Mouse (Mus musculus): ENCODE measurements around the gene Frat1. TPM values are rescaled to one million over a fixed set of nuclear protein-coding genes. Genes with fewer than 3 reads are reported as not detected.
A peak's percentile ranks its signal among the peaks of the same experiment; 100 is the strongest.

The Frat1 gene
- total and polyA plus RNA-seq, 3 experiments, result 1.3 to 3.9 (median 2.5) TPM

DNA sequence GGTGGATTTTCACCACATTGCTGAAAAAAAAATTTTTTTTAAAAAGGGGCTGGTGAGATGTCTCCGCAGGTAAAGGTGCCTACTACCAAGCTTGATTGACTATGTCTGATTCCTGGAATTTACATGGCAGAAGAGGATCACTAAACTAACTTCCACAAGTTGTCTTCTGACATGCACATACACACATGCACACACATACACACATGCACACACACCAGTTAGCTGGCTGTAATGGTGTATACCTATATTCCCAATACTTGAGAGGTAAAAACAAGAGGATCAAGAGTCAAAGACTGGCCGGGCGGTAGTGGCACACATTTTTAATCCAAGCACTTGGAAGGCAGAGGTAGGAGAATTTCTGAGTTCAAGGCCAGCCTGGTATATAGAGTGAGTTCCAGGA is 9.9 kb downstream of the Frat1 start:
- Histone ChIP-seq H3K9ac (ENCODE audit: low read depth, low read length) (no peak overlapping the region), H3K27me3 (ENCODE audit: control insufficient read depth, insufficient read depth, low read length) (no peaks in the 10 kb centered on the region), H3K27ac (no peak overlapping the region), H3K4me1 (ENCODE audit: control insufficient read depth, insufficient read depth, low read length) (no peaks in the 10 kb centered on the region; the same call in none of the 2 replicates), H3K36me3 (ENCODE audit: control insufficient read depth, insufficient read depth, low read length) (no peaks in the 10 kb centered on the region), H3K79me2 (replicated peaks; ENCODE audit: control insufficient read depth, insufficient read depth, low read length) (no peaks in the 10 kb centered on the region), H3K4me3 (no peak overlapping the region)
- WGBS, result 96% methylated on average over 3 of the region's 3 CpGs
- no peak for DNase-seq
- no peak for TF ChIP-seq POLR2A (IDR thresholded peaks at IDR 0.05; ENCODE audit: insufficient read depth, low read depth, low read length)
- no peak for TF ChIP-seq EP300 (IDR thresholded peaks at IDR 0.05; ENCODE audit: insufficient read depth, low read depth, low read length)
- no peak for TF ChIP-seq CTCF (IDR thresholded peaks at IDR 0.05)
- intact Hi-C loops (cut with DNase I), result no loop called here

DNA sequence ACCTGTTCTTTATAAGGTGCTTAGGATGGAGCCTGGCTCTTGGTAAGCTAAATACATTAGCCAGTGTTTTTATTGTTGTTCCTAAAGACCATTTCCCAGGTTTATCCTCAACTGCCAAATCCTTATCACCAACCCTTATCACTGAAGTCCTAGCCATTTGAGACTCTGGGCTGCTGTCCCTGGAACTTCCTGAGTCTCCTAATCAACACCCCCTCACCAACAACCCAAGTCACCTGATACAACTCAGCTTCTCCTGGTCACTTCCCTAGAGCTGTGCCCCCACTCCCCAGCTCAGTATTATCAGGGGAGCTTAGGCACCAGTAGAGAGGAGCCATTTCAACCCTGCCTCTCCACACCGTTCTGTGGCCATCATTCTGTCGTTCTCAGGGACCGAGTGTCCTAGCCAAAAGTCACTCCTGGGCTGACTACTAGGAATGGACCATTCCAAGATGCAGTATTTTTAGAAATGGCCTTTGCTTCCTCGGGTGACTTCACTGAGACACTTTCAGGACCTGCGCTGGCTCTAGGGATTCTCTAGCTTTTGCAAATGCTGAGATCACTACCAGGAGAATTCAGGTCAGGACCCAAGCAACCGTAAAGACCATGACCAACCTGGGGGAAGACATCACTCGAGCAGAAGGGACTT is 11.5 kb downstream of the Frat1 start:
- Histone ChIP-seq H3K4me3 (no peak overlapping the region), H3K27me3 (ENCODE audit: control insufficient read depth, insufficient read depth, low read length) (no peaks in the 10 kb centered on the region), H3K79me2 (replicated peaks; ENCODE audit: control insufficient read depth, insufficient read depth, low read length) (no peaks in the 10 kb centered on the region), H3K27ac (no peak overlapping the region), H3K4me1 (ENCODE audit: control insufficient read depth, insufficient read depth, low read length) (peaks cover 2% of the 10 kb centered on the region), H3K9ac (ENCODE audit: low read depth, low read length) (no peak overlapping the region), H3K36me3 (ENCODE audit: control insufficient read depth, insufficient read depth, low read length) (no peaks in the 10 kb centered on the region)
- TF ChIP-seq POLR2A (IDR thresholded peaks at IDR 0.05; ENCODE audit: insufficient read depth, low read depth, low read length) (no peak), EP300 (IDR thresholded peaks at IDR 0.05; ENCODE audit: insufficient read depth, low read depth, low read length) (no peak), CTCF (IDR thresholded peaks at IDR 0.05) (no peak)
- 27% methylated on average over 7 of the region's 7 CpGs for WGBS
- intact Hi-C loops (cut with DNase I), result no loop called here
- DNase-seq, result no peak

- intact Hi-C loops (cut with DNase I), result no loop called here
- DNase-seq, result no peak
- no peaks in the 10 kb centered on the region for H3K36me3 ChIP-seq (ENCODE audit: control insufficient read depth, insufficient read depth, low read length)
Observed at GRCm38 (mm10) chr19:41842196-41842595, 12.4 kb downstream of the Frat1 start.

DNA sequence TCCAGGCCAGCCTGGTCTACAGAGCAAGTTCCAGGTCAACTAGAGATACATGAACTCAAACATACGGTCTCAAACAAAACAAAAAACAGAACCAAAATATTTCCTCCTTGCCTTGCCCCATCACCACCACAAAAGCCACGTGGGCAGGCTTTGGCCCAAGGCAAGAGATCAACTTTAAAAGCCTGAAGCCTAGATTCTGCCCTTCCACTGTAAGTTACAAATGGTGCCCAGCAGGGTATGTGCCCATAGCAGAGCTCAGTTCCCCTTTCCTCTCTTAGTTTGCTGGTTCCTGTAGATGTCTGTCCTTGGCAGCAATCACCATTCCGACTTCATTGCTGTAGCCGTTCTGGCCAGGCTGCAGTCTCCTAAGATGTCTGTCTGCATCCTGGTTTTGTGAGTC is 12.9 kb downstream of the Frat1 start:
- 77% methylated on average over 4 of the region's 4 CpGs for WGBS
- no peak for DNase-seq
- TF ChIP-seq EP300 (IDR thresholded peaks at IDR 0.05; ENCODE audit: insufficient read depth, low read depth, low read length), result no peak
- no peak for TF ChIP-seq POLR2A (IDR thresholded peaks at IDR 0.05; ENCODE audit: insufficient read depth, low read depth, low read length)
- Histone ChIP-seq H3K36me3 (ENCODE audit: control insufficient read depth, insufficient read depth, low read length) (no peaks in the 10 kb centered on the region), H3K79me2 (replicated peaks; ENCODE audit: control insufficient read depth, insufficient read depth, low read length) (no peaks in the 10 kb centered on the region), H3K4me3 (no peak overlapping the region), H3K27me3 (ENCODE audit: control insufficient read depth, insufficient read depth, low read length) (no peaks in the 10 kb centered on the region), H3K27ac (no peak overlapping the region), H3K9ac (ENCODE audit: low read depth, low read length) (no peak overlapping the region), H3K4me1 (ENCODE audit: control insufficient read depth, insufficient read depth, low read length) (peaks cover 4% of the 10 kb centered on the region)
- intact Hi-C loops (cut with DNase I), result no loop called here

More at GRCm38 (mm10) chr19:41842196-41842595, 12.4 kb downstream of the Frat1 start:
- Histone ChIP-seq H3K27ac (no peak overlapping the region), H3K27me3 (ENCODE audit: control insufficient read depth, insufficient read depth, low read length) (no peaks in the 10 kb centered on the region), H3K9ac (ENCODE audit: low read depth, low read length) (no peak overlapping the region), H3K4me1 (ENCODE audit: control insufficient read depth, insufficient read depth, low read length) (peaks cover 4% of the 10 kb centered on the region), H3K79me2 (replicated peaks; ENCODE audit: control insufficient read depth, insufficient read depth, low read length) (no peaks in the 10 kb centered on the region), H3K4me3 (no peak overlapping the region)
- WGBS, result 88% methylated on average over 4 of the region's 4 CpGs
- TF ChIP-seq POLR2A (IDR thresholded peaks at IDR 0.05; ENCODE audit: insufficient read depth, low read depth, low read length) (no peak), EP300 (IDR thresholded peaks at IDR 0.05; ENCODE audit: insufficient read depth, low read depth, low read length) (no peak), CTCF (IDR thresholded peaks at IDR 0.05) (no peak)

GRCm38 (mm10) chr19:41844345-41844744 is 14.6 kb downstream of the Frat1 start:
- peaks cover 4% of the 10 kb centered on the region for H3K4me1 ChIP-seq (ENCODE audit: control insufficient read depth, insufficient read depth, low read length)
- H3K27me3 ChIP-seq (ENCODE audit: control insufficient read depth, insufficient read depth, low read length), result no peaks in the 10 kb centered on the region
- no peak overlapping the region for H3K9ac ChIP-seq (ENCODE audit: low read depth, low read length)
- no peak for TF ChIP-seq CTCF (IDR thresholded peaks at IDR 0.05)
- no peak for TF ChIP-seq EP300 (IDR thresholded peaks at IDR 0.05; ENCODE audit: insufficient read depth, low read depth, low read length)
- no peak for TF ChIP-seq POLR2A (IDR thresholded peaks at IDR 0.05; ENCODE audit: insufficient read depth, low read depth, low read length)
- H3K27ac ChIP-seq, result no peak overlapping the region
- 89% methylated on average over 6 of the region's 6 CpGs for WGBS
- H3K4me3 ChIP-seq, result no peak overlapping the region
- intact Hi-C loops (cut with DNase I), result no loop called here
- H3K36me3 ChIP-seq (ENCODE audit: control insufficient read depth, insufficient read depth, low read length), result no peaks in the 10 kb centered on the region
- DNase-seq, result no peak
- H3K79me2 ChIP-seq (replicated peaks; ENCODE audit: control insufficient read depth, insufficient read depth, low read length), result no peaks in the 10 kb centered on the region

DNA sequence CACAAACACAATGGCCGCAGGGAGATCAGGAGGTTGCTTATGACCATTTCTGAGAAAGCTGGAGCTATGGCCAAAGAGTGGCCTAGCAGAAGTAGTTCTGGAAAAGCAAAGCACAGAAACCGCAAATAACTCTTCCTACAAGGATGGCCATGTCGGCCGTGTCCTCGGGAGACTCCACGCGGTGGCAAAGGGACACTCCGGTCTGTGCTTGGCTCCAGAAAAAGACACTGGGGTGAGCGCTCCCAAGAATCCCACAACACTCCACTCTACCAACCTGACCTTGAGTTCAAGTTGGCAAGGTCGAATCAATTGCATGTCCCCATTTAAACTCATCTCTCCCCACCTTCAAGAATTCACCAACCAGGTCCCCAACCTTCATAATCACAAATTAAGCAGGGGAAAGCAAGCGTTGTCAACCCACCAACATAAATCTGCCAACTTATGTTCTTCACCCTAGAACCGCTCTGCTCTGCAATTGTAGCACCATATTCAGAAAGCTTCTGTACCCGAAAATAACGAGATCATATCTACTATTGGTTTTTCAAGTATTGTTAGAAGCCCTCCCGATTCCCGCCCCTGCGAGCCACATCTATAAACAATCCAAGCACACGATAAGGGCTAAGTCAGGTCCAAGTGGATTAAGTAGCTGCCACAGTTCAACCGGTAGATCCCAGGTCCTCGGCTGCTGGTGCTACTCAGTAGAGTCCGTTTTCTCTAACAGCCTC is 16.8 kb downstream of the Frat1 start:
- H3K27me3 ChIP-seq (ENCODE audit: control insufficient read depth, insufficient read depth, low read length), result no peaks in the 10 kb centered on the region
- H3K27ac ChIP-seq, result peak overlapping the region; percentile 99

More for the DNA sequence above, 16.8 kb downstream of the Frat1 start:
- intact Hi-C loops (cut with DNase I), result loop anchor here (2.0 to 5.0 kb wide), 2 partner anchors 66 to 68 kb away; partner anchors contain the start of gene Pgam1
- 15% methylated on average over 21 of the region's 21 CpGs for WGBS
- peak overlapping the region; percentile 81 for H3K4me3 ChIP-seq
- H3K9ac ChIP-seq (ENCODE audit: low read depth, low read length), result peak overlapping the region; percentile 88
- H3K79me2 ChIP-seq (replicated peaks; ENCODE audit: control insufficient read depth, insufficient read depth, low read length), result no peaks in the 10 kb centered on the region
- H3K4me1 ChIP-seq (ENCODE audit: control insufficient read depth, insufficient read depth, low read length), result peaks cover 4% of the 10 kb centered on the region
- TF ChIP-seq CTCF (IDR thresholded peaks at IDR 0.05), result peak; percentile 42
- no peak for TF ChIP-seq POLR2A (IDR thresholded peaks at IDR 0.05; ENCODE audit: insufficient read depth, low read depth, low read length)
- TF ChIP-seq EP300 (IDR thresholded peaks at IDR 0.05; ENCODE audit: insufficient read depth, low read depth, low read length), result 0 out of 2 replicates have a peak, but pooled peaks have one; percentile 31
- H3K36me3 ChIP-seq (ENCODE audit: control insufficient read depth, insufficient read depth, low read length), result no peaks in the 10 kb centered on the region
- DNase-seq, result peak; percentile 37 to 38

Data from heart, adult 2 months (tissue).